Mouse (Mus musculus) forebrain, embryonic 14.5 days (tissue): ENCODE data around the gene Ctdspl. TPM values are rescaled to one million over a fixed set of nuclear protein-coding genes. Genes with fewer than 3 reads are reported as not detected.

Source experiments
- ATAC-seq: fragments of 200-750 bp; cut with Nextera tagmentation; 2 replicates; pipeline ENCODE4 v1.8.0; 2017; ENCODE audit warnings: mild to moderate bottlenecking, moderate library complexity
- DNase-seq: peaks from one replicate; pipeline ENCODE4 v3.0.0-alpha.2; 2015; ENCODE audit warnings: low spot score
- H3K27ac ChIP-seq: fragments of 300-500 bp; sonication (generic); 2 replicates; pipeline ENCODE4 v1.5.1; 2014; ENCODE audit warnings: low read depth, mild to moderate bottlenecking, control low read depth, low read length, moderate library complexity
- H3K27me3 ChIP-seq: fragments of 300-500 bp; sonication (generic); replicated peaks from 2 replicates; pipeline ENCODE4 v1.6.1; 2014; ENCODE audit warnings: low read length, control low read depth, mixed read lengths; ENCODE audit not compliant: control insufficient read depth, insufficient read depth
- H3K36me3 ChIP-seq: fragments of 300-500 bp; sonication (generic); 2 replicates; pipeline ENCODE4 v1.6.1; 2014; ENCODE audit warnings: low read length, control low read depth; ENCODE audit not compliant: control insufficient read depth, insufficient read depth
- H3K4me1 ChIP-seq: fragments of 300-500 bp; sonication (generic); 2 replicates; pipeline ENCODE4 v1.6.1; 2014; ENCODE audit warnings: antibody characterized with exemption, low read length, control low read depth; ENCODE audit not compliant: control insufficient read depth, insufficient read depth
- H3K4me2 ChIP-seq: fragments of 300-500 bp; sonication (generic); 2 replicates; pipeline ENCODE4 v1.6.1; 2014; ENCODE audit warnings: mild to moderate bottlenecking, control low read depth, low read length
- H3K4me3 ChIP-seq: fragments of 300-500 bp; sonication (generic); 2 replicates; pipeline ENCODE4 v1.5.1; 2014; ENCODE audit warnings: low read depth, low read length, control low read depth
- H3K9ac ChIP-seq: fragments of 300-500 bp; sonication (generic); 2 replicates; pipeline ENCODE4 v1.6.1; 2014; ENCODE audit warnings: mild to moderate bottlenecking, low read length, control low read depth, moderate library complexity
- H3K9me3 ChIP-seq: fragments of 300-500 bp; sonication (generic); replicated peaks from 2 replicates; pipeline ENCODE4 v1.6.1; 2016; ENCODE audit warnings: low read length, control low read depth, mixed read lengths; ENCODE audit not compliant: control insufficient read depth
- WGBS: fragments of 180-500 bp; shearing (Covaris S2); extraction: QIAGEN DNeasy Blood & Tissue Kit; methylation state at CpG from one replicate; pipeline ENCODE4 v1.1.7; 2014; 5-methylcytosine and 5-hydroxymethylcytosine counted together
- polyA plus RNA-seq: library from polyadenylated mRNA; unstranded; fragments of >200 nt; fragmentation: Nextera tagmentation; extraction: Ambion mirVana; gene quantifications from 2 replicates; pipeline ENCODE4 v1.2.1, GENCODE M21; 2014

Ctdspl gene
- polyA plus RNA-seq, 1 experiment from 2014 or later: 5.7 TPM

DNA sequence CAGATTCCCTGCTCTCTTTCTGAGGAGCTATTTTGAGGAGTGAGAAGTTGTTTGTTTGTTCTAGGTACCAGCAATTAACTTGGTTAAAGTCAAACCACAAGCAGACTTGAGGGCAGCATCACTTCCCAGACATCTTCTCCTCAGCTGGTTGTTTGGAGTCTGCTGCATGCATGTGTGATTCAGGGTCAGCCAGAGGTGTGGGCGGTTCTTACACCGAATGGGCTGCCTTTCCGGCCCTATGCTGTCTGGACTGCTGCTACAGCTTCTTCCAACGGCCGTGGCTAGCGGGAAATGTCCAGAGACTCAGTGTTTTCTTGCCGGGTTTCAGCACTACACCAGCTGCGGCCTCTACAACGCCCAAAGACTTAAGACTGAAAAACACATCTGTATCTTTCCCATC, 36.9 kb downstream of the Ctdspl start:
- no peak overlapping the region for H3K4me3 ChIP-seq
- H3K4me2 ChIP-seq: no peak overlapping the region
- DNase-seq: no peak
- H3K4me1 ChIP-seq: no peaks in the 10 kb centered on the region
- no peaks in the 10 kb centered on the region for H3K27me3 ChIP-seq
- H3K27ac ChIP-seq: no peak overlapping the region
- ATAC-seq: no peak
- H3K9ac ChIP-seq: no peak overlapping the region
- 87% methylated on average over 9 of the region's 9 CpGs for WGBS
- no peaks in the 10 kb centered on the region for H3K9me3 ChIP-seq
- no peaks in the 10 kb centered on the region for H3K36me3 ChIP-seq

DNA sequence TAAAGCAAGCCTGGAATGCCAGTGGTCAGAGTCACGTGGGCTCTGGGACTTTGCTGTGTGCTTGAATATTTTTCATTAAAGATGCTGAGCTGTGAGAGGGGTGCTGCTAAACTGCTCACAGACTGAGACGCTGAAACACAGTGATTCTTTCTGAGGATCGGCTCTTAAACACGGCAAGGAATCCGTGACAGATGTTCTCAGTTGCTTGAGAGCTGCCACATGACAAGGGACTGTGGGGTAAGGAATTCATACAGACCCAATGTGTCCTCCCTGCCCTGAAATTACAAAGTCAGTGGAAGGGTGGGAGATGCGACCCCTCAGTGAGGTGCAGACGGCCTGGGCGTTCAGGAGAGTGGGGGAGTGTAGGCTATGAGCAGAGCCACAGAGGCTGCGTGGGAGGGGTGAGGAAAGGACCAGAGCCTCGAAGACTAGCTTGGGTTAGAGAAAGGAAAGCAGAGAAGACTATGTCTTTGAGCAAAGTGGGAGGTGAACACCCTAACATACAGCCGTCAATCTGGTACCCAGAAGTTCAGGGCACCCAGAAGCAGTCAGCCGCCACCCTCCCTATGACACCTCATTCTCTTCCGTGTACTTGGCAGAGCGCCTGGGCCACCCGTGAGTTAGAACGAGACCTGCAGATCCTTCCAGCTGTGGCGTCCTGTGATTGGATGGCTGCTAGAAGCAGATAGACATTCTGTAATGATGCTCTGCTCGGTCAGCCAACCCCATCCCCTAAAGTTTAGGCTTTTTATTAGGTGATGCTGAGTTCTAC, 38.2 kb downstream of the Ctdspl start:
- ATAC-seq (no peak), DNase-seq (no peak)
- H3K4me3 ChIP-seq: no peak overlapping the region
- H3K4me1 ChIP-seq: no peaks in the 10 kb centered on the region
- no peaks in the 10 kb centered on the region for H3K27me3 ChIP-seq
- H3K27ac ChIP-seq: no peak overlapping the region
- WGBS: 66% methylated on average over 18 of the region's 18 CpGs
- no peaks in the 10 kb centered on the region for H3K36me3 ChIP-seq
- H3K4me2 ChIP-seq: no peak overlapping the region
- H3K9ac ChIP-seq: no peak overlapping the region
- no peaks in the 10 kb centered on the region for H3K9me3 ChIP-seq

DNA sequence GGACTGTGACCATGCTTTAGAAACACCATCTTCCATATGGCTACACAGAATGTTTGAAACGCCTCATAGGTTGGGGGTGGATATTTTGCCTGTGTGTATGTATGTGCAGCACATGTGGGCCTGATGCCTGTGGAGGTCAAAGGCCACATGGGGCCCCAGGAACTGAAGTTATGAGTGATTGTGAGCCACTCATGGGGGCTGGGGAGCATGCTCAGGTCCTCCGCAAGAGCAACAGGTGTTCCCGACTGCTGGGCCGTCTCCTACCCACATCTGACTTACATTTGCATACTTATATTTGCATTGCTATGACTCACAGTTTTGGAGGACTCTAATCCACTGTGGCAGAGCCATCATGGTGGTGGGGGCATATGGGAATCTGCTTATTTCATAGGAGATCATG, 43.6 kb downstream of the Ctdspl start:
- Histone ChIP-seq H3K4me1 (peaks cover 6% of the 10 kb centered on the region), H3K27ac (no peak overlapping the region), H3K4me2 (no peak overlapping the region), H3K9ac (no peak overlapping the region), H3K36me3 (no peaks in the 10 kb centered on the region), H3K9me3 (no peaks in the 10 kb centered on the region), H3K4me3 (no peak overlapping the region), H3K27me3 (no peaks in the 10 kb centered on the region)
- ATAC-seq: no peak
- 97% methylated on average over 4 of the region's 4 CpGs for WGBS
- no peak for DNase-seq

DNA sequence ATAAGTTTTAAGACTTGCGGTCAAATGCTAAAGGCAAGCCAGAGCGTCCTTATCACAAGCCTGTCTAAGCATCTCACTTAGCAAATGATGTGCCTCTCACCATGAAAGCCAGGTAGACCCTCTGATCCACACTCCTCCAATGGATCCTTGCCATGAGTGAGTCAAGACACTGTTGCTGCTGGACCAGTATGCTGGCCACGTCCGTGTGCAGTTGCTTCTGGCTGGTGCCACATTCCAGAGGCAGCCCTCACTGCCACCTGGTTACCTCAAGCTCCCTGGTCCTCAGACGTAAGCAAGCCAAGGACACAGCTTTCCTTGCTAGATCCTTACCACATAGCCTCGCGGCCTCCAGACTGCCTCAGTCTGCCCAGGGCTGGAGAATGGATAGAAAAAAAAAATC, 46.8 kb downstream of the Ctdspl start:
- no peak overlapping the region for H3K4me2 ChIP-seq
- 87% methylated on average over 7 of the region's 7 CpGs for WGBS

DNA sequence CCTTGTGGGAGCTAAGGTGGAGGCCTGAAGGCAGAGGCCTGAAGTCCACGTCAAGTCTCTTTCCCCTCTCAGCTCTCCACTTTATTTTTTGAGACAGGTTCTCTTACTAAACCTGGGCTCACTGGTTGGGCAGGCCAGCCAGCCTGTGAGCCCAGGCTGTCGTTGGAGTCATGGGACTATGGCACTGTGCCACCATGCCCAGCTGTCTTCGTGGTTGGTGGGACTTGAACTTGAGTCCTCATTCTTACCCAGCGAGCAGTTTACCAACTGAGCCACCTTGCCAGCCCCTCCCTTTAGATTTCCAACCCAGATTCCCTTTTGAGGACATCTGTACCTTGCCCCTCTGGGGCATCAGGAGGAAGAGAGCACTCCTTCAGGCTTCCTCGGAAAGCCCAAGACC, 47.3 kb downstream of the Ctdspl start:
- Histone ChIP-seq H3K27ac (no peak overlapping the region), H3K36me3 (no peaks in the 10 kb centered on the region), H3K4me2 (no peak overlapping the region), H3K27me3 (no peaks in the 10 kb centered on the region), H3K4me1 (peaks cover 12% of the 10 kb centered on the region), H3K9ac (no peak overlapping the region), H3K4me3 (no peak overlapping the region), H3K9me3 (no peaks in the 10 kb centered on the region)
- 77% methylated on average over 5 of the region's 5 CpGs for WGBS
- ATAC-seq: no peak
- DNase-seq: no peak

More for the DNA sequence above, 46.8 kb downstream of the Ctdspl start:
- Histone ChIP-seq H3K4me1 (peaks cover 12% of the 10 kb centered on the region), H3K27ac (no peak overlapping the region), H3K4me3 (no peak overlapping the region), H3K27me3 (no peaks in the 10 kb centered on the region), H3K9ac (no peak overlapping the region), H3K9me3 (no peaks in the 10 kb centered on the region), H3K36me3 (no peaks in the 10 kb centered on the region)
- no peak for DNase-seq
- ATAC-seq: no peak

DNA sequence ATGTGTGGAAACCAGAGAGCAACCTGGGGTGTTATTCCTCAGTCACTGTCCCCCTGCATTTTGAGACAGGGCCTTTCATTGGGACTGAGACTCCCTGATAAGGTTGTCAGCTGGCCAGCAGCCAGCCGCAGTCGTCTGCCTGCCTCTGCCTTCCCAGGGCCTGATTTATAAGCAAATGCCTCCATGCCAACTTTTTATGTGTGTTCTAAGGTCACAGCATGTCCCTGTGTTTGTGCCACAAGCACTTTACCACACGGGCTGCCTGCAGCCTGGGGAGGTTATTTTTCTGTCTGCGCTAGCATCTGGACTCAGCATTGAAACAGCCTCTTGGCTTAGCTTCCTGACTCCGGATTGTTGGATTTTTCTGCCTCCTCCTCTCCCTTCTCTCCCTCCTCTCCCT, 47.9 kb downstream of the Ctdspl start:
- H3K36me3 ChIP-seq: no peaks in the 10 kb centered on the region
- H3K27me3 ChIP-seq: no peaks in the 10 kb centered on the region
- H3K4me2 ChIP-seq: no peak overlapping the region
- H3K27ac ChIP-seq: no peak overlapping the region; the same call in 1 of the 2 replicates
- no peaks in the 10 kb centered on the region for H3K9me3 ChIP-seq
- DNase-seq (peak; percentile 44), ATAC-seq (no peak)
- H3K4me1 ChIP-seq: peaks cover 12% of the 10 kb centered on the region
- H3K9ac ChIP-seq: no peak overlapping the region
- no peak overlapping the region for H3K4me3 ChIP-seq
- 52% methylated on average over 5 of the region's 5 CpGs for WGBS

DNA sequence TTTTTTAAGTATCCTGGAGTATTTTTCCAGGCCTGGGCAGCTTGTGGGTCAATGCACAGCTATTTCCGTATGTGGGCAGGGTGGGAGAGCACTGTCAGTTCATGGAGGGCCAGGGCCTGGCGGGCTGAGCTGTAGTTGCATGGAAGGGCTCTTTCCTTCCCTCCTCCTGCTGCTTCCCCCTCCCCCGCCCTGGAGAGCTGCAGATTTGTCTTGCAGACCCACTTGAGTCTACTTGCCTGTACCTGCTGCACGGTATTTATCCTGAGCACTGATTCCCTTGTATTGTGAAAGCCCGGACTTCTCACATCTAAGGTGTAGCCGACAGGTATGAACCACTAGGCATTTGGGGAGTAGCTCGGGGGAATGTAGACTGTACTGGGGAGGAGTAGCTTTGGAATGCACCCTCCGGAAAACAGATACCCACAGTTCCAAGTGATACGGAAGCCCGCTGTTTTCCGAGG, 49.0 kb downstream of the Ctdspl start:
- no peaks in the 10 kb centered on the region for H3K27me3 ChIP-seq
- no peaks in the 10 kb centered on the region for H3K9me3 ChIP-seq
- no peak overlapping the region for H3K4me2 ChIP-seq
- no peak overlapping the region for H3K27ac ChIP-seq
- H3K4me3 ChIP-seq: no peak overlapping the region
- WGBS: 71% methylated on average over 11 of the region's 11 CpGs
- peaks cover 14% of the 10 kb centered on the region for H3K4me1 ChIP-seq
- ATAC-seq (no peak), DNase-seq (no peak)
- no peak overlapping the region for H3K9ac ChIP-seq
- no peaks in the 10 kb centered on the region for H3K36me3 ChIP-seq

DNA sequence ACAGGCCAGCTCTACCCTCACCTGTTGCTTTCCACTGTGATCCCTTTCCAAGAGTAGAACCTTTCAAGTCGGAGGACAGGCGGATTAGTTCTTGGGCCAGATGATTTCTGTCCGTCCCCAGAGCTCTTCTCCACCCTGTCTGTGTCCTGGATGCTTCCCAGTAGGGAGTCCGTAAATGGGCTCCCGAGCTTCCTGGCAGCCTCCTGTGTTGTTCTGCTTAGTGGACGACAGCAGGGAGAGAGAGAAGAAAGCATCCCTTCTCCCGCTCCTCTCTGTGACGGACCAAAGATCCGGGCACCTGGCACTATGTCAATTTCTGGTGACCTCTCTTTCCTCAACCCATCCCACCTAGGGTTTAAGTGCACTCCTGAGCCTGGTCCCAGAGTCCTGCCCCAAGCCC, 49.5 kb downstream of the Ctdspl start:
- H3K27ac ChIP-seq: no peak overlapping the region
- peaks cover 18% of the 10 kb centered on the region for H3K4me1 ChIP-seq
- no peak overlapping the region for H3K4me2 ChIP-seq
- H3K36me3 ChIP-seq: no peaks in the 10 kb centered on the region
- H3K9ac ChIP-seq: no peak overlapping the region
- no peaks in the 10 kb centered on the region for H3K27me3 ChIP-seq
- DNase-seq (no peak), ATAC-seq (no peak)
- no peaks in the 10 kb centered on the region for H3K9me3 ChIP-seq
- no peak overlapping the region for H3K4me3 ChIP-seq
- 68% methylated on average over 9 of the region's 9 CpGs for WGBS

DNA sequence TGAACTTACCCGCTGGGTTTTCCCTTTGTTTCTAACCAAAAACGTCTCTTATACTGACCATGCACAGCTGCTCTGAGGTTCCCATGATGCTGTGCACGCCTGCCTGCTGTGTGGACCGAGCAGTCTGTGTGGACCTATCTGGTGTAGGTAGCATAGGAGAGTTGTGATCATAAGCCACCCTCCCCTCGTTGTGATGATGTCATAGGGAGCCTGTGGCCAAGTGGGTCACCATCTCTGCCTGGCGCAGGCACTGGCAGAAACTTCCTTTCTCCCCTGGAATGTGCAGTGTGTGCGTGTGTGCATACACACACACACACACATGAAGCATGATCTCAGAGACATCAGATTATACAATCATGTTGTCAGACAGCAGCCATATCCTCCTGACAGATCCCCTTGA, 50.3 kb downstream of the Ctdspl start:
- Histone ChIP-seq H3K9ac (no peak overlapping the region), H3K9me3 (no peaks in the 10 kb centered on the region), H3K27me3 (no peaks in the 10 kb centered on the region), H3K4me3 (no peak overlapping the region), H3K27ac (no peak overlapping the region), H3K4me2 (no peak overlapping the region), H3K4me1 (peaks cover 18% of the 10 kb centered on the region), H3K36me3 (no peaks in the 10 kb centered on the region)
- 89% methylated on average over 7 of the region's 7 CpGs for WGBS
- ATAC-seq (no peak), DNase-seq (no peak)
